Mouse (Mus musculus) forebrain, postnatal 0 days (tissue): ENCODE data around the gene Rpl11. TPM values are rescaled to one million over a fixed set of nuclear protein-coding genes. Genes with fewer than 3 reads are reported as not detected.
A peak's percentile ranks its signal among the peaks of the same experiment; 100 is the strongest.

ENCODE experiments used
- ATAC-seq: fragments of 200-750 bp; cut with Nextera tagmentation; 2 replicates; pipeline ENCODE4 v1.8.0; 2017; ENCODE audit warnings: mild to moderate bottlenecking, moderate library complexity
- DNase-seq: peaks from one replicate; pipeline ENCODE4 v3.0.0-alpha.2; 2015
- H3K27ac ChIP-seq: fragments of 300-500 bp; sonication (generic); 2 replicates; pipeline ENCODE4 v1.5.1; 2014; ENCODE audit warnings: low read depth, mild to moderate bottlenecking, antibody characterized with exemption, low read length, moderate library complexity, mixed read lengths
- H3K27me3 ChIP-seq: fragments of 300-500 bp; sonication (generic); 2 replicates; pipeline ENCODE4 v1.6.1; 2014; ENCODE audit warnings: mild to moderate bottlenecking, low read length, mixed read lengths; ENCODE audit not compliant: insufficient read depth
- H3K36me3 ChIP-seq: fragments of 300-500 bp; sonication (generic); 2 replicates; pipeline ENCODE4 v1.6.1; 2014; ENCODE audit warnings: mild to moderate bottlenecking, moderate library complexity; ENCODE audit not compliant: insufficient read depth
- H3K4me1 ChIP-seq: fragments of 300-500 bp; sonication (generic); 2 replicates; pipeline ENCODE4 v1.6.1; 2014; ENCODE audit warnings: antibody characterized with exemption; ENCODE audit not compliant: insufficient read depth
- H3K4me2 ChIP-seq: fragments of 300-500 bp; sonication (generic); 2 replicates; pipeline ENCODE4 v1.6.1; 2014; ENCODE audit warnings: low read depth, mild to moderate bottlenecking, moderate library complexity
- H3K4me3 ChIP-seq: fragments of 300-500 bp; sonication (generic); 2 replicates; pipeline ENCODE4 v1.5.1; 2014; ENCODE audit warnings: low read depth, low read length, mixed read lengths
- H3K9ac ChIP-seq: fragments of 300-500 bp; sonication (generic); 2 replicates; pipeline ENCODE4 v1.6.1; 2014; ENCODE audit warnings: mild to moderate bottlenecking
- H3K9me3 ChIP-seq: fragments of 300-500 bp; sonication (generic); 2 replicates; pipeline ENCODE4 v1.6.1; 2016; ENCODE audit warnings: low read length
- CTCF ChIP-seq: sonication (generic); IDR thresholded peaks from 2 replicates; pipeline ENCODE4 v1.5.1; 2016; ENCODE audit warnings: antibody characterized with exemption, control low read depth, low read depth
- WGBS: fragments of 180-500 bp; shearing (Covaris S2); extraction: QIAGEN DNeasy Blood & Tissue Kit; methylation state at CpG from one replicate; pipeline ENCODE4 v1.1.7; 2014; 5-methylcytosine and 5-hydroxymethylcytosine counted together
- polyA plus RNA-seq: library from polyadenylated mRNA; unstranded; fragments of >200 nt; fragmentation: Nextera tagmentation; extraction: Ambion mirVana; gene quantifications from 2 replicates; pipeline ENCODE4 v1.2.1, GENCODE M21; 2015
- total RNA-seq: library from RNA; depleted of rRNA; stranded (reverse); fragments of >200 nt; gene quantifications from 2 replicates; pipeline ENCODE4 v1.2.3, GENCODE M21; 2014

Gene Rpl11
- total and polyA plus RNA-seq, 2 experiments from 2014 or later: 313 to 1,141 TPM

- Histone ChIP-seq H3K9me3 (no peaks in the 10 kb centered on the region), H3K4me3 (no peak overlapping the region), H3K36me3 (no peaks in the 10 kb centered on the region), H3K27ac (no peak overlapping the region), H3K4me1 (no peaks in the 10 kb centered on the region), H3K4me2 (no peak overlapping the region), H3K9ac (no peak overlapping the region), H3K27me3 (no peaks in the 10 kb centered on the region)
- DNase-seq: no peak
- no peak for TF ChIP-seq CTCF
- no peak for ATAC-seq
- WGBS: 81% methylated on average over 8 of the region's 8 CpGs
Observed at GRCm38 (mm10) chr4:136027416-136028131, 25.7 kb downstream of the Rpl11 start.

- Histone ChIP-seq H3K9me3 (no peaks in the 10 kb centered on the region), H3K4me2 (no peak overlapping the region), H3K9ac (no peak overlapping the region), H3K36me3 (no peaks in the 10 kb centered on the region), H3K4me1 (peaks cover 4% of the 10 kb centered on the region), H3K27ac (no peak overlapping the region), H3K4me3 (no peak overlapping the region), H3K27me3 (no peaks in the 10 kb centered on the region)
- no peak for TF ChIP-seq CTCF
- WGBS: 89% methylated on average over 1 of the region's 1 CpGs
- ATAC-seq (no peak), DNase-seq (no peak)
Observed at GRCm38 (mm10) chr4:136025350-136025749, 27.9 kb downstream of the Rpl11 start.

GRCm38 (mm10) chr4:136022924-136023323 is 30.3 kb downstream of the Rpl11 start:
- Histone ChIP-seq H3K9me3 (no peaks in the 10 kb centered on the region), H3K4me1 (peaks cover 6% of the 10 kb centered on the region), H3K4me2 (no peak overlapping the region), H3K27me3 (no peaks in the 10 kb centered on the region), H3K36me3 (no peaks in the 10 kb centered on the region), H3K27ac (no peak overlapping the region), H3K9ac (no peak overlapping the region), H3K4me3 (no peak overlapping the region)
- TF ChIP-seq CTCF: no peak
- DNase-seq: no peak
- WGBS: 92% methylated on average over 9 of the region's 9 CpGs
- ATAC-seq: no peak

GRCm38 (mm10) chr4:136021549-136022047 is 31.6 kb downstream of the Rpl11 start, which contains the start of gene Eloa:
Gene Eloa (minus strand): TSS chr4:136021763.
- no peak for TF ChIP-seq CTCF
- H3K27me3 ChIP-seq: no peaks in the 10 kb centered on the region
- peak within 1 kb of the TSS; percentile 92 for H3K4me3 ChIP-seq
- H3K9me3 ChIP-seq: no peaks in the 10 kb centered on the region
- ATAC-seq (peak; percentile 99), DNase-seq (peak; percentile 95)
- under 1% methylated on average over 48 of the region's 48 CpGs for WGBS
- peak within 1 kb of the TSS; percentile 85 for H3K9ac ChIP-seq
- peak within 1 kb of the TSS; percentile 87 for H3K27ac ChIP-seq
- H3K4me1 ChIP-seq: peaks cover 6% of the 10 kb centered on the region
- H3K36me3 ChIP-seq: no peaks in the 10 kb centered on the region
- peak within 1 kb of the TSS; percentile 96 for H3K4me2 ChIP-seq

- ATAC-seq (peak; percentile 52), DNase-seq (peak; percentile 11)
- TF ChIP-seq CTCF: no peak
- H3K4me2 ChIP-seq: peak overlapping the region; percentile 96
- H3K9me3 ChIP-seq: no peaks in the 10 kb centered on the region
- H3K27ac ChIP-seq: peak overlapping the region; percentile 87
- H3K36me3 ChIP-seq: no peaks in the 10 kb centered on the region
- WGBS: 1% methylated on average over 42 of the region's 62 CpGs
- H3K27me3 ChIP-seq: no peaks in the 10 kb centered on the region
- peaks cover 6% of the 10 kb centered on the region for H3K4me1 ChIP-seq
- peak overlapping the region; percentile 92 for H3K4me3 ChIP-seq
- H3K9ac ChIP-seq: peak overlapping the region; percentile 85
Observed at GRCm38 (mm10) chr4:136020743-136021548, 32.3 kb downstream of the Rpl11 start.

GRCm38 (mm10) chr4:136016059-136016602 is 37.1 kb downstream of the Rpl11 start:
- no peak overlapping the region for H3K27ac ChIP-seq
- H3K9ac ChIP-seq: no peak overlapping the region
- DNase-seq: no peak
- no peak overlapping the region for H3K4me2 ChIP-seq
- no peak for ATAC-seq
- peaks cover 19% of the 10 kb centered on the region for H3K36me3 ChIP-seq
- H3K27me3 ChIP-seq: no peaks in the 10 kb centered on the region
- H3K4me1 ChIP-seq: peaks cover 6% of the 10 kb centered on the region
- WGBS: 90% methylated on average over 3 of the region's 3 CpGs
- TF ChIP-seq CTCF: no peak
- H3K4me3 ChIP-seq: no peak overlapping the region
- no peaks in the 10 kb centered on the region for H3K9me3 ChIP-seq
